Mouse (Mus musculus): ENCODE measurements at regions not wholly inside any gene's neighbourhood (a gene's known extent, or its start where the extent isn't known, plus 50 kb on each side); places are given as distances from the start of the nearest gene placed in this dataset.

- H3K4me2 ChIP-seq (ENCODE audit: insufficient read depth, low read depth, poor library complexity, severe bottlenecking): no peak overlapping the region
- in situ Hi-C loops (cut with MboI; ENCODE audit: low pct_ligation_motif_present, low pct_unique_long_range_greater_than_20kb, low sequenced_read_pairs): no loop called here
- TF ChIP-seq CTCF (conservative IDR thresholded peaks at IDR 0.05 in 1 of 2, IDR thresholded peaks at IDR 0.05 in 1 of 2; ENCODE audit: low read depth in 2 of 2, low read length in 2 of 2) (no peak), HCFC1 (IDR thresholded peaks at IDR 0.05; ENCODE audit: low read depth, low read length) (no peak), GABPA (IDR thresholded peaks at IDR 0.05; ENCODE audit: insufficient replicate concordance, low read depth, low read length) (no peak), MAZ (IDR thresholded peaks at IDR 0.05; ENCODE audit: low read depth, low read length) (no peak), ZMIZ1 (IDR thresholded peaks at IDR 0.05; ENCODE audit: low read depth, low read length) (no peak), EP300 (IDR thresholded peaks at IDR 0.05; ENCODE audit: low read length) (no peak)
Measured at GRCm38 (mm10) chr4:114336029-114336746, 70.3 kb upstream of the Trabd2b start.

GRCm38 (mm10) chr4:114336747-114337090, 69.8 kb upstream of the Trabd2b start:
- in situ Hi-C loops (cut with MboI; ENCODE audit: low pct_ligation_motif_present, low pct_unique_long_range_greater_than_20kb, low sequenced_read_pairs) (no loop called here), dilution Hi-C loops (cut with MboI; ENCODE audit: extremely low pct_ligation_motif_present, extremely low pct_unique_long_range_greater_than_20kb, low sequenced_read_pairs) (no loop called here)
- no peaks in the 10 kb centered on the region for H3K36me3 ChIP-seq (replicated peaks in 1 of 2; ENCODE audit: control insufficient read depth in 1 of 2, insufficient read depth in 1 of 2, low read length in 1 of 2)

More at GRCm38 (mm10) chr4:114336029-114336746, 70.3 kb upstream of the Trabd2b start:
- no peak overlapping the region for H3K4me3 ChIP-seq (replicated peaks in 1 of 3; ENCODE audit: low read depth in 2 of 3, low read length in 2 of 3, poor library complexity in 1 of 3)
- no peaks in the 10 kb centered on the region for H3K79me2 ChIP-seq (replicated peaks; ENCODE audit: control insufficient read depth, extremely low read depth, insufficient read depth, poor library complexity, severe bottlenecking)
- no peaks in the 10 kb centered on the region for H3K36me3 ChIP-seq (replicated peaks in 1 of 2; ENCODE audit: control insufficient read depth in 1 of 2, insufficient read depth in 1 of 2, low read length in 1 of 2)
- dilution Hi-C loops (cut with MboI; ENCODE audit: extremely low pct_ligation_motif_present, extremely low pct_unique_long_range_greater_than_20kb, low sequenced_read_pairs): no loop called here
- H3K4me1 ChIP-seq (ENCODE audit: control insufficient read depth in 1 of 2, insufficient read depth in 2 of 2): no peaks in the 10 kb centered on the region
- H3K9ac ChIP-seq (ENCODE audit: insufficient read depth, low read depth): no peak overlapping the region
- no peak for DNase-seq (ENCODE audit: extremely low read depth)
- H3K27ac ChIP-seq (ENCODE audit: insufficient read depth, low read depth): no peak overlapping the region
- H3K9me3 ChIP-seq (replicated peaks; ENCODE audit: low read length): no peaks in the 10 kb centered on the region
- H3K27me3 ChIP-seq (replicated peaks): peaks cover 24% of the 10 kb centered on the region

GRCm38 (mm10) chr4:114339793-114340192, 66.7 kb upstream of the Trabd2b start:
- no peak for DNase-seq (ENCODE audit: extremely low read depth)
- TF ChIP-seq CHD2 (IDR thresholded peaks at IDR 0.05; ENCODE audit: low read length): no peak
- TF ChIP-seq MAFK (IDR thresholded peaks at IDR 0.05; ENCODE audit: insufficient replicate concordance, low read length): no peak
- TF ChIP-seq GABPA (IDR thresholded peaks at IDR 0.05; ENCODE audit: insufficient replicate concordance, low read depth, low read length): no peak
- TF ChIP-seq NRF1 (IDR thresholded peaks at IDR 0.05; ENCODE audit: low read depth, low read length): no peak
- no peak for TF ChIP-seq PAX5 (IDR thresholded peaks at IDR 0.05; ENCODE audit: low read length)
- no peak for TF ChIP-seq ELF1 (IDR thresholded peaks at IDR 0.05; ENCODE audit: low read depth, low read length)
- no peak for TF ChIP-seq MEF2A (IDR thresholded peaks at IDR 0.05; ENCODE audit: borderline replicate concordance, low read depth, low read length)
- no peak for TF ChIP-seq KAT2A (IDR thresholded peaks at IDR 0.05; ENCODE audit: insufficient replicate concordance, low read length)
- Histone ChIP-seq H3K79me2 (replicated peaks; ENCODE audit: control insufficient read depth, extremely low read depth, insufficient read depth, poor library complexity, severe bottlenecking) (no peaks in the 10 kb centered on the region), H3K4me1 (ENCODE audit: control insufficient read depth in 1 of 2, insufficient read depth in 2 of 2) (no peaks in the 10 kb centered on the region), H3K27ac (ENCODE audit: insufficient read depth, low read depth) (no peak overlapping the region), H3K27me3 (replicated peaks) (peaks cover 37% of the 10 kb centered on the region), H3K9me3 (replicated peaks; ENCODE audit: low read length) (no peaks in the 10 kb centered on the region), H3K9ac (ENCODE audit: insufficient read depth, low read depth) (no peak overlapping the region), H3K4me3 (replicated peaks in 1 of 3; ENCODE audit: low read depth in 2 of 3, low read length in 2 of 3, poor library complexity in 1 of 3) (no peak overlapping the region), H3K4me2 (ENCODE audit: insufficient read depth, low read depth, poor library complexity, severe bottlenecking) (no peak overlapping the region), H3K36me3 (replicated peaks in 1 of 2; ENCODE audit: control insufficient read depth in 1 of 2, insufficient read depth in 1 of 2, low read length in 1 of 2) (no peaks in the 10 kb centered on the region)
- in situ Hi-C loops (cut with MboI; ENCODE audit: low pct_ligation_motif_present, low pct_unique_long_range_greater_than_20kb, low sequenced_read_pairs) (no loop called here), dilution Hi-C loops (cut with MboI; ENCODE audit: extremely low pct_ligation_motif_present, extremely low pct_unique_long_range_greater_than_20kb, low sequenced_read_pairs) (no loop called here)

More at GRCm38 (mm10) chr4:114336747-114337090, 69.8 kb upstream of the Trabd2b start:
- Histone ChIP-seq H3K4me2 (ENCODE audit: insufficient read depth, low read depth, poor library complexity, severe bottlenecking) (no peak overlapping the region), H3K4me1 (ENCODE audit: control insufficient read depth in 1 of 2, insufficient read depth in 2 of 2) (no peaks in the 10 kb centered on the region), H3K27ac (ENCODE audit: insufficient read depth, low read depth) (no peak overlapping the region), H3K27me3 (replicated peaks) (peaks cover 24% of the 10 kb centered on the region), H3K79me2 (replicated peaks; ENCODE audit: control insufficient read depth, extremely low read depth, insufficient read depth, poor library complexity, severe bottlenecking) (no peaks in the 10 kb centered on the region), H3K4me3 (replicated peaks in 1 of 3; ENCODE audit: low read depth in 2 of 3, low read length in 2 of 3, poor library complexity in 1 of 3) (no peak overlapping the region), H3K9ac (ENCODE audit: insufficient read depth, low read depth) (no peak overlapping the region), H3K9me3 (replicated peaks; ENCODE audit: low read length) (no peaks in the 10 kb centered on the region)
- TF ChIP-seq MYC (IDR thresholded peaks at IDR 0.05; ENCODE audit: low read depth, low read length): no peak
- TF ChIP-seq ZNF384 (IDR thresholded peaks at IDR 0.05; ENCODE audit: low read depth, low read length): no peak
- no peak for TF ChIP-seq TBP (conservative IDR thresholded peaks at IDR 0.05; ENCODE audit: low read depth, low read length)
- no peak for TF ChIP-seq MAX (IDR thresholded peaks at IDR 0.05; ENCODE audit: low read length)
- no peak for TF ChIP-seq MAZ (IDR thresholded peaks at IDR 0.05; ENCODE audit: low read depth, low read length)
- TF ChIP-seq RCOR1 (conservative IDR thresholded peaks at IDR 0.05; ENCODE audit: low read depth, low read length): no peak
- no peak for TF ChIP-seq MEF2A (IDR thresholded peaks at IDR 0.05; ENCODE audit: borderline replicate concordance, low read depth, low read length)
- TF ChIP-seq JUN (IDR thresholded peaks at IDR 0.05; ENCODE audit: insufficient read depth, low read depth, low read length): no peak
- TF ChIP-seq CTCF (conservative IDR thresholded peaks at IDR 0.05 in 1 of 2, IDR thresholded peaks at IDR 0.05 in 1 of 2; ENCODE audit: low read depth in 2 of 2, low read length in 2 of 2): no peak
- no peak for TF ChIP-seq IRF4 (IDR thresholded peaks at IDR 0.05; ENCODE audit: low read depth, low read length)
- TF ChIP-seq POLR2AphosphoS2 (IDR thresholded peaks at IDR 0.05; ENCODE audit: low read depth, low read length): no peak
- DNase-seq (ENCODE audit: extremely low read depth): no peak
